Mouse (Mus musculus) C2C12 (cell line): ENCODE results near the gene Mrfap1. TPM values are rescaled to one million over a fixed set of nuclear protein-coding genes. Genes with fewer than 3 reads are reported as not detected.

Experiments
- H3K27me3 ChIP-seq: one replicate; pipeline ENCODE4 v1.6.1; 2011; ENCODE audit not compliant: control insufficient read depth, insufficient read depth, insufficient read length
- H3K36me3 ChIP-seq: one replicate; pipeline ENCODE4 v1.6.1; 2011; ENCODE audit not compliant: control insufficient read depth, insufficient read depth
- H3K4me3 ChIP-seq: one replicate; pipeline ENCODE4 v1.5.1; 2011; ENCODE audit warnings: mild to moderate bottlenecking, control low read depth; ENCODE audit not compliant: poor library complexity, insufficient read depth, severe bottlenecking
- H3K79me2 ChIP-seq: one replicate; pipeline ENCODE4 v1.6.1; 2011; ENCODE audit not compliant: control insufficient read depth, insufficient read depth
- H3K79me3 ChIP-seq: one replicate; pipeline ENCODE4 v1.6.1; 2011; ENCODE audit warnings: low read depth, control low read depth
- H3ac ChIP-seq: one replicate; pipeline ENCODE3; 2011; ENCODE audit warnings: low read depth; ENCODE audit not compliant: control insufficient read depth, insufficient read length
- CEBPB ChIP-seq: IDR thresholded peaks from one replicate; pipeline ENCODE4 v1.6.1; 2011; ENCODE audit warnings: low read depth, mild to moderate bottlenecking, control low read depth, moderate library complexity
- CTCF ChIP-seq: IDR thresholded peaks from one replicate; pipeline ENCODE4 v1.5.1; 2011; ENCODE audit not compliant: control insufficient read depth, insufficient read depth, insufficient read length
- FOSL1 ChIP-seq: IDR thresholded peaks from one replicate; pipeline ENCODE4 v1.8.0; 2011; ENCODE audit warnings: mild to moderate bottlenecking, low read length; ENCODE audit not compliant: poor library complexity, insufficient read depth, severe bottlenecking
- MAX ChIP-seq: IDR thresholded peaks from one replicate; pipeline ENCODE4 v1.6.1; 2011; ENCODE audit warnings: mild to moderate bottlenecking, control low read depth
- MYOD1 ChIP-seq: IDR thresholded peaks from one replicate; pipeline ENCODE4 v1.6.1; 2011; ENCODE audit warnings: low read depth; ENCODE audit not compliant: control insufficient read depth, insufficient read length
- MYOG ChIP-seq: IDR thresholded peaks from one replicate; pipeline ENCODE4 v1.6.1; 2011; ENCODE audit not compliant: control insufficient read depth, insufficient read length; ENCODE audit errors: extremely low read depth
- USF1 ChIP-seq: IDR thresholded peaks from one replicate; pipeline ENCODE4 v1.6.1; 2011; ENCODE audit warnings: low read depth, mild to moderate bottlenecking, control low read depth, moderate library complexity
- polyA plus RNA-seq: library from polyadenylated mRNA; unstranded; fragments of >200 nt; fragmentation: generic; extraction: Trizol; gene quantifications from one replicate; pipeline ENCODE4 v1.2.1, GENCODE M21; 2012; ENCODE audit warnings: missing spikeins

Mrfap1 gene
- polyA plus RNA-seq, 1 experiment: 347 TPM

GRCm38 (mm10) chr5:36820142-36820541 is 23.6 kb upstream of the Mrfap1 start:
- Histone ChIP-seq H3K79me3 (no peaks in the 10 kb centered on the region), H3K36me3 (no peaks in the 10 kb centered on the region), H3K79me2 (no peaks in the 10 kb centered on the region), H3K27me3 (no peaks in the 10 kb centered on the region), H3ac (no peak overlapping the region), H3K4me3 (no peak overlapping the region)
- TF ChIP-seq CTCF: peak; percentile 78
- TF ChIP-seq CEBPB: no peak
- TF ChIP-seq MYOG: no peak

DNA sequence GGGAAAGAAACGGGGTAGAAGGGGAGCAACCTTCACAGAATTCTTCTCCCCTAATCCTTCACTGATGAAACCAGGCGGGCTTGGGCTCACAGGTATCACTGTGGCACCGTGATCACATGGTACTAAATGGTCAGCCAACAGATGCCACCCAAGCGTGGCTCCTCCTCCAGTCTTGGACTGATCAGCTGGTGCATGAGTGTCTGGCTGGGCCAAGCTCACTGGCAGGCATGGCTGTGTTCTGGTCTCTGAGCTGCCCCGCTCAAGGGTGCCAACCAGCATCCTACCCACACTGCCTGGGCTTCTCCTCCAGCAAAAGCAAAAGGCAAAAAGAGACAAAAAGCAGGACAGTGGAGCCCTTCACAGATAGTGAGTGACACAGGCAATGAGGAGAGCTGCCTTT is 23.2 kb upstream of the Mrfap1 start:
- no peaks in the 10 kb centered on the region for H3K79me2 ChIP-seq
- no peak overlapping the region for H3K4me3 ChIP-seq
- no peaks in the 10 kb centered on the region for H3K36me3 ChIP-seq
- H3ac ChIP-seq: no peak overlapping the region
- no peaks in the 10 kb centered on the region for H3K79me3 ChIP-seq
- no peak for TF ChIP-seq FOSL1
- no peak for TF ChIP-seq CEBPB
- TF ChIP-seq USF1: no peak
- no peak for TF ChIP-seq MYOD1
- H3K27me3 ChIP-seq: no peaks in the 10 kb centered on the region

DNA sequence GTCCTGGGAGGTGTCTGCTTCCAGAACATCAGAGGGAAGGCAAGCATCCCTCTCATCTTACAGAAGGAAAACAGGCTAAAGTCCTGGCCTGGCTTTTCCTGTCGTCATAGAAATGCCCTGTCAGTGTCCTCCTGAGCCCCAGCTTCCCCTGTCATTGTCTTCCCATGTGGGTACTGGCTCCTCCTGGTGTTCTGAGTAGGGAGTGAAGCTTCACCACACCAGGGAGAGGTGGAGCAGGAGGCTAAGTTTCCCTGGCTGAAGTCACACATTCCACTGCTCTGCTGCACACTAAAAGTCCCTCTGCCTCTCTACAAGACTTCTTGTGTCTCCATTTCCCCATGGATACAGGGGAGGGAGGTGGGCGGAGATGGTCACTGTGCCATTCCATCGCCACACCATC is 21.2 kb upstream of the Mrfap1 start:
- Histone ChIP-seq H3K36me3 (no peaks in the 10 kb centered on the region), H3K79me3 (no peaks in the 10 kb centered on the region), H3ac (no peak overlapping the region), H3K27me3 (no peaks in the 10 kb centered on the region), H3K79me2 (no peaks in the 10 kb centered on the region), H3K4me3 (no peak overlapping the region)
- TF ChIP-seq CEBPB: no peak

DNA sequence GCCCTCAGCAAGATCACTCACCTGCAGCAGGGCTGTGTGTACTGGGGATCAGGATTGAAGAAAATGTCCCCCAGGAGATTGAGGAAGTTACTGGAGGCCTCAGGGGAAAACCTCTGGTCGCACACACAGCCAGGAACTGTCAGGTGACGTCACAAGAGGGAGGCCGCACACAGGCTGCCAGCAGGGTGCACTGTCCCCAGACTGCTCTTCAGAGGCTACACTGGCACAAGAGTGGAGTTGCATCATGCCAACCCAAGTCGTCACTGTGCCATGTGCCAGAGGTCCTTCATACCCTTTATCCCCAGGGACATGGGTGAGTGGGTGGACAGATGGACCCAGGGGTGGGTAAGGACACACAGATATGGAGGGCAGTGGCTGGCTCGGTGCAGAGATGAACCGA is 18.0 kb upstream of the Mrfap1 start:
- TF ChIP-seq CTCF (peak; percentile 26), MYOG (no peak), MYOD1 (no peak)
- Histone ChIP-seq H3ac (no peak overlapping the region), H3K79me3 (no peaks in the 10 kb centered on the region), H3K4me3 (no peak overlapping the region), H3K27me3 (peaks cover 5% of the 10 kb centered on the region), H3K79me2 (no peaks in the 10 kb centered on the region), H3K36me3 (no peaks in the 10 kb centered on the region)

DNA sequence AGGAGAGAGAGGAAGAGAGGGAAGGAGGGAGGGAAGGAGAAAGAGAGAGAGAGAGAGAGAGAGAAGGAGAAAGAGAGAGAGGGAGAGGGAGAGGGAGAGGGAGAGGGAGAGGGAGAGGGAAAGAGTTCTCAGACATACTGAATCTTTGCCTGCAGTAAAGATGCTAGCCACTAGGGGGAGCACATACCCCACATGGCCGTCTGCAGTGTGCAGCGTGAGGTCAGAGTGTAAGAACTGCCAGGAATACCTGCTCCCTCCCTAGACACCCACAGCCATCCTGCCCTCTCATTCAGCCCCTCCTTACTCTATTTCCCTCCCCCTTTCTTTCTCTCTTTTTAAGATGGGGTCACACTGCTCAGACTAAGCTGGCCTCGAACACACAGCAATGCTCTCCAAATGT is 14.8 kb upstream of the Mrfap1 start:
- no peak overlapping the region for H3ac ChIP-seq
- H3K4me3 ChIP-seq: no peak overlapping the region
- H3K27me3 ChIP-seq: peaks cover 5% of the 10 kb centered on the region
- H3K36me3 ChIP-seq: no peaks in the 10 kb centered on the region
- TF ChIP-seq MYOD1: no peak
- TF ChIP-seq FOSL1: no peak
- TF ChIP-seq CTCF: peak; percentile 68
- no peak for TF ChIP-seq USF1
- H3K79me3 ChIP-seq: no peaks in the 10 kb centered on the region
- no peaks in the 10 kb centered on the region for H3K79me2 ChIP-seq

DNA sequence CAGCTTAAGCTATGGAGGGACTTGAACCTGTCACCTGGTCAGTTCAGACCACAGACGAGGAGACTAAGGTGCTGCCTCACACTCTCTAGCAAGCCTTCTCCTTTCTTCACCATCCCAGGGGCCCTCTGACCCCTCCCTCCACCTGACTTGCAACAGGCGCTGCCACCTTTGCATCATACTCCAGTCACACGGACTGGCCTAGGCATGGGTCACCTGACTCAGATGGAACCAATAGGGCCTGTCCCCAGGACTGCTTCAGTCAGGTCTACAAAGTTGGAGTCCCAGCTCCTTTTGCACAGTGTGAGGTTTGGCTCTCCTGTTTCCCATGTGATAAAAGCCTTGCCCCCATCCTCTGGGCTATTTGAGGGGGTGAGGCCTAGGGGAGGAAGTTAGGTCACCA is 14.1 kb upstream of the Mrfap1 start:
- peaks cover 5% of the 10 kb centered on the region for H3K27me3 ChIP-seq
- TF ChIP-seq USF1 (no peak), FOSL1 (no peak), MYOG (no peak), CTCF (no peak), CEBPB (no peak), MYOD1 (no peak), MAX (no peak)
- H3K79me2 ChIP-seq: no peaks in the 10 kb centered on the region
- H3K36me3 ChIP-seq: no peaks in the 10 kb centered on the region
- no peaks in the 10 kb centered on the region for H3K79me3 ChIP-seq
- no peak overlapping the region for H3ac ChIP-seq
- H3K4me3 ChIP-seq: no peak overlapping the region

DNA sequence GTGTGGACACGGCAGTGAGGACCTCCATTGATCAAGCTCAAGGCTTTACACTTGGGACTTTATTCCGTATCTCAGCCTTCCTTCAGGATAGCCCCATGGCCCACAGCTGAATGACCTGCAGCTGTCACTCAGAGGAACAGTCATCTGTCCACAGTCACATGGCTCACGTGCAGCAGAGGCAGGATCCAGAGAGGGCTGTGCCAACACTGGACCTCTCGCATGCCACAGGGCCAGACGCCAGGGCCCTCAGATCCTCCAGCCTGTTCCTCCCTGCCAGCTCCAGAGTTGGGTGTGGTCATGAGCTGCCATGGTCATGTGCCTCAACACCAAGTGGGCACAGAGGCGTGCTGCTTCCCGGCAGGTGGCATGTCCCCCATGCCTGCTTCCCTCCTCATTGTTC is 12.6 kb upstream of the Mrfap1 start:
- H3K27me3 ChIP-seq: peaks cover 8% of the 10 kb centered on the region
- TF ChIP-seq CEBPB: no peak
- no peak for TF ChIP-seq FOSL1
- TF ChIP-seq MYOG: no peak

More for the DNA sequence above, 12.6 kb upstream of the Mrfap1 start:
- H3ac ChIP-seq: no peak overlapping the region
- no peaks in the 10 kb centered on the region for H3K79me3 ChIP-seq
- H3K4me3 ChIP-seq: no peak overlapping the region
- no peaks in the 10 kb centered on the region for H3K79me2 ChIP-seq
- H3K36me3 ChIP-seq: no peaks in the 10 kb centered on the region
